Mouse (Mus musculus): ENCODE measurements around the gene Tasp1. TPM values are rescaled to one million over a fixed set of nuclear protein-coding genes. Genes with fewer than 3 reads are reported as not detected.
"Not testable (repeated sequence)": the region's sequence is repeated elsewhere in the genome, so short reads cannot be mapped to it uniquely, and the experiment has no call there.

Gene Tasp1
- polyA plus RNA-seq, 1 experiment from 2014 or later = 26.2 TPM

GRCm38 (mm10) chr2:140007406-140007805 is 59.2 kb downstream of the Tasp1 start:
- H3K36me3 ChIP-seq (ENCODE audit: control insufficient read depth, insufficient read depth) = no peaks in the 10 kb centered on the region
- no peaks in the 10 kb centered on the region for H3K4me1 ChIP-seq (replicated peaks; ENCODE audit: control insufficient read depth, insufficient read depth, low read length)
- no peaks in the 10 kb centered on the region for H3K27me3 ChIP-seq (replicated peaks; ENCODE audit: control insufficient read depth, insufficient read depth, low read length)
- 96% methylated on average over 3 of the region's 3 CpGs for WGBS
- H3K4me2 ChIP-seq (ENCODE audit: low read length) = no peak overlapping the region
- no peak overlapping the region for H3K9ac ChIP-seq (replicated peaks; ENCODE audit: low read depth, low read length)
- no peak for ATAC-seq
- no peak overlapping the region for H3K4me3 ChIP-seq (replicated peaks; ENCODE audit: low read length)
- no peaks in the 10 kb centered on the region for H3K9me3 ChIP-seq (ENCODE audit: control insufficient read depth, low read length)
- H3K27ac ChIP-seq (ENCODE audit: low read length) = no peak overlapping the region

- no peak overlapping the region for H3K4me3 ChIP-seq (replicated peaks; ENCODE audit: low read length)
- ATAC-seq = no peak
- WGBS = 92% methylated on average over 2 of the region's 2 CpGs
Measured at GRCm38 (mm10) chr2:139998170-139998569, 68.4 kb downstream of the Tasp1 start.

GRCm38 (mm10) chr2:139989907-139990306 is 76.7 kb downstream of the Tasp1 start:
- not testable (repeated sequence) for H3K27me3 ChIP-seq (replicated peaks; ENCODE audit: control insufficient read depth, insufficient read depth, low read length); H3K36me3 ChIP-seq (ENCODE audit: control insufficient read depth, insufficient read depth); H3K4me1 ChIP-seq (replicated peaks; ENCODE audit: control insufficient read depth, insufficient read depth, low read length); ATAC-seq; H3K9ac ChIP-seq (replicated peaks; ENCODE audit: low read depth, low read length); H3K27ac ChIP-seq (ENCODE audit: low read length); H3K4me3 ChIP-seq (replicated peaks; ENCODE audit: low read length); H3K9me3 ChIP-seq (ENCODE audit: control insufficient read depth, low read length); H3K4me2 ChIP-seq (ENCODE audit: low read length)
- 97% methylated on average over 1 of the region's 1 CpGs for WGBS

More at GRCm38 (mm10) chr2:139998170-139998569, 68.4 kb downstream of the Tasp1 start:
- Histone ChIP-seq H3K9ac (replicated peaks; ENCODE audit: low read depth, low read length) (no peak overlapping the region), H3K36me3 (ENCODE audit: control insufficient read depth, insufficient read depth) (no peaks in the 10 kb centered on the region), H3K27me3 (replicated peaks; ENCODE audit: control insufficient read depth, insufficient read depth, low read length) (no peaks in the 10 kb centered on the region), H3K27ac (ENCODE audit: low read length) (no peak overlapping the region), H3K4me2 (ENCODE audit: low read length) (no peak overlapping the region), H3K4me1 (replicated peaks; ENCODE audit: control insufficient read depth, insufficient read depth, low read length) (no peaks in the 10 kb centered on the region), H3K9me3 (ENCODE audit: control insufficient read depth, low read length) (no peaks in the 10 kb centered on the region)

- 81% methylated on average over 2 of the region's 2 CpGs for WGBS
- Histone ChIP-seq H3K27ac (ENCODE audit: low read length) (no peak overlapping the region), H3K36me3 (ENCODE audit: control insufficient read depth, insufficient read depth) (no peaks in the 10 kb centered on the region), H3K4me3 (replicated peaks; ENCODE audit: low read length) (no peak overlapping the region), H3K9ac (replicated peaks; ENCODE audit: low read depth, low read length) (no peak overlapping the region), H3K27me3 (replicated peaks; ENCODE audit: control insufficient read depth, insufficient read depth, low read length) (no peaks in the 10 kb centered on the region), H3K9me3 (ENCODE audit: control insufficient read depth, low read length) (no peaks in the 10 kb centered on the region), H3K4me2 (ENCODE audit: low read length) (no peak overlapping the region), H3K4me1 (replicated peaks; ENCODE audit: control insufficient read depth, insufficient read depth, low read length) (no peaks in the 10 kb centered on the region)
- ATAC-seq = no peak
Measured at GRCm38 (mm10) chr2:139967451-139967850, 99.2 kb downstream of the Tasp1 start.

- no peak overlapping the region for H3K9ac ChIP-seq (replicated peaks; ENCODE audit: low read depth, low read length)
- H3K4me2 ChIP-seq (ENCODE audit: low read length) = no peak overlapping the region
- no peaks in the 10 kb centered on the region for H3K27me3 ChIP-seq (replicated peaks; ENCODE audit: control insufficient read depth, insufficient read depth, low read length)
- no peak overlapping the region for H3K4me3 ChIP-seq (replicated peaks; ENCODE audit: low read length)
- no peak for ATAC-seq
- H3K27ac ChIP-seq (ENCODE audit: low read length) = no peak overlapping the region
- whole genome bisulfite sequencing = 57% methylated on average over 3 of the region's 3 CpGs
- no peaks in the 10 kb centered on the region for H3K4me1 ChIP-seq (replicated peaks; ENCODE audit: control insufficient read depth, insufficient read depth, low read length)
- no peaks in the 10 kb centered on the region for H3K36me3 ChIP-seq (ENCODE audit: control insufficient read depth, insufficient read depth)
- H3K9me3 ChIP-seq (ENCODE audit: control insufficient read depth, low read length) = no peaks in the 10 kb centered on the region
Measured at GRCm38 (mm10) chr2:139966288-139966687, 100.3 kb downstream of the Tasp1 start.

GRCm38 (mm10) chr2:139948843-139949242 is 117.8 kb downstream of the Tasp1 start:
- Histone ChIP-seq H3K4me2 (ENCODE audit: low read length) (no peak overlapping the region), H3K4me3 (replicated peaks; ENCODE audit: low read length) (no peak overlapping the region), H3K4me1 (replicated peaks; ENCODE audit: control insufficient read depth, insufficient read depth, low read length) (no peaks in the 10 kb centered on the region), H3K27ac (ENCODE audit: low read length) (no peak overlapping the region), H3K9ac (replicated peaks; ENCODE audit: low read depth, low read length) (no peak overlapping the region), H3K36me3 (ENCODE audit: control insufficient read depth, insufficient read depth) (no peaks in the 10 kb centered on the region), H3K27me3 (replicated peaks; ENCODE audit: control insufficient read depth, insufficient read depth, low read length) (no peaks in the 10 kb centered on the region), H3K9me3 (ENCODE audit: control insufficient read depth, low read length) (no peaks in the 10 kb centered on the region)
- 65% methylated on average over 1 of the region's 1 CpGs for WGBS
- ATAC-seq = no peak

GRCm38 (mm10) chr2:139937581-139937980 is 129.0 kb downstream of the Tasp1 start:
- no peak overlapping the region for H3K4me2 ChIP-seq (ENCODE audit: low read length)
- 50% methylated on average over 2 of the region's 2 CpGs for WGBS
- H3K27ac ChIP-seq (ENCODE audit: low read length) = no peak overlapping the region
- no peaks in the 10 kb centered on the region for H3K9me3 ChIP-seq (ENCODE audit: control insufficient read depth, low read length)
- H3K36me3 ChIP-seq (ENCODE audit: control insufficient read depth, insufficient read depth) = no peaks in the 10 kb centered on the region
- no peak for ATAC-seq
- no peak overlapping the region for H3K9ac ChIP-seq (replicated peaks; ENCODE audit: low read depth, low read length)
- H3K4me3 ChIP-seq (replicated peaks; ENCODE audit: low read length) = no peak overlapping the region
- no peaks in the 10 kb centered on the region for H3K27me3 ChIP-seq (replicated peaks; ENCODE audit: control insufficient read depth, insufficient read depth, low read length)
- H3K4me1 ChIP-seq (replicated peaks; ENCODE audit: control insufficient read depth, insufficient read depth, low read length) = no peaks in the 10 kb centered on the region

- Histone ChIP-seq H3K27me3 (replicated peaks; ENCODE audit: control insufficient read depth, insufficient read depth, low read length) (no peaks in the 10 kb centered on the region), H3K27ac (ENCODE audit: low read length) (no peak overlapping the region), H3K4me3 (replicated peaks; ENCODE audit: low read length) (no peak overlapping the region), H3K36me3 (ENCODE audit: control insufficient read depth, insufficient read depth) (no peaks in the 10 kb centered on the region), H3K4me2 (ENCODE audit: low read length) (no peak overlapping the region), H3K4me1 (replicated peaks; ENCODE audit: control insufficient read depth, insufficient read depth, low read length) (no peaks in the 10 kb centered on the region), H3K9ac (replicated peaks; ENCODE audit: low read depth, low read length) (no peak overlapping the region), H3K9me3 (ENCODE audit: control insufficient read depth, low read length) (no peaks in the 10 kb centered on the region)
- WGBS = 84% methylated on average over 10 of the region's 10 CpGs
- ATAC-seq = no peak
Measured at GRCm38 (mm10) chr2:139934577-139934976, 132.0 kb downstream of the Tasp1 start.

- no peak overlapping the region for H3K27ac ChIP-seq (ENCODE audit: low read length)
- H3K27me3 ChIP-seq (replicated peaks; ENCODE audit: control insufficient read depth, insufficient read depth, low read length) = no peaks in the 10 kb centered on the region
- ATAC-seq = no peak
- H3K9me3 ChIP-seq (ENCODE audit: control insufficient read depth, low read length) = no peaks in the 10 kb centered on the region
- no peak overlapping the region for H3K4me3 ChIP-seq (replicated peaks; ENCODE audit: low read length)
- WGBS = 96% methylated on average over 4 of the region's 4 CpGs
- no peaks in the 10 kb centered on the region for H3K4me1 ChIP-seq (replicated peaks; ENCODE audit: control insufficient read depth, insufficient read depth, low read length)
- H3K36me3 ChIP-seq (ENCODE audit: control insufficient read depth, insufficient read depth) = no peaks in the 10 kb centered on the region
- H3K9ac ChIP-seq (replicated peaks; ENCODE audit: low read depth, low read length) = no peak overlapping the region
- no peak overlapping the region for H3K4me2 ChIP-seq (ENCODE audit: low read length)
Measured at GRCm38 (mm10) chr2:139934033-139934572, 132.5 kb downstream of the Tasp1 start.

- Histone ChIP-seq H3K27me3 (replicated peaks; ENCODE audit: control insufficient read depth, insufficient read depth, low read length) (no peaks in the 10 kb centered on the region), H3K36me3 (ENCODE audit: control insufficient read depth, insufficient read depth) (no peaks in the 10 kb centered on the region), H3K4me3 (replicated peaks; ENCODE audit: low read length) (no peak overlapping the region), H3K27ac (ENCODE audit: low read length) (no peak overlapping the region), H3K4me2 (ENCODE audit: low read length) (no peak overlapping the region), H3K4me1 (replicated peaks; ENCODE audit: control insufficient read depth, insufficient read depth, low read length) (no peaks in the 10 kb centered on the region), H3K9ac (replicated peaks; ENCODE audit: low read depth, low read length) (no peak overlapping the region), H3K9me3 (ENCODE audit: control insufficient read depth, low read length) (no peaks in the 10 kb centered on the region)
- no peak for ATAC-seq
- 78% methylated on average over 2 of the region's 2 CpGs for WGBS
Measured at GRCm38 (mm10) chr2:139932211-139932610, 134.4 kb downstream of the Tasp1 start.
